ENCODE assay signal across 9 mouse cellular contexts in the genomic region with DNA sequence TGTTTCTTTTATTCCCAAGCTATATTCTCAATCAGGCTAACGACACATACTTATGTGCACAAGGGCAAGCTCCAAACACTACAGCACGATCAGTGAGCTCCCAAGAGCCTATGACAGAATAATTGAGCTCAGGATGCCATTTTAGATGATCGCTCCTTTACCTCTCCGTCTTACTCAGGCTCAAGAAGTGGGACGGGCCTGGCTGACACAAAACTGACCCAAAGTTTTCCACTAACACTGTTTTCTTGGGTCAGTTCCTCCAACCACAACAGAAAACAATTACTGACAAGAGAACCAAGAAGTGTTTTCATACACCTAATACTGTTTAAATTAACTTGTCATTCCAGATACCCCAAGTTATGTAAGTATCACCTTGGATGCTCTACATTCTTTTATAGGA. TPM values are rescaled to one million over a fixed set of nuclear protein-coding genes. Genes with fewer than 3 reads are reported as not detected.
DNase-seq lines count a peak whose midpoint lies in the region; ATAC-seq and TF ChIP-seq lines count a peak whose summit lies in the region.
"Had no signal": no experiment of that assay in that cellular context is flagged by ENCODE, and none has a peak within 500 bp of the region (broad histone marks: within the 10 kb centered on the region; RNA-seq: fewer than 3 reads in every experiment).

No protein-coding gene starts in this region.

- 67% methylated on average over 5 of the region's 5 CpGs for WGBS in heart, postnatal 0 days
- 76% methylated on average over 5 of the region's 5 CpGs for WGBS in forebrain, embryonic 15.5 days
- WGBS in liver, embryonic 15.5 days (ENCODE audit: insufficient replicate concordance): 84% methylated on average over 5 of the region's 5 CpGs
- WGBS in thymus, adult 2 months: 88% methylated on average over 5 of the region's 5 CpGs

- peak overlapping the region; percentile 82 for H3K4me3 ChIP-seq in heart, postnatal 0 days (ENCODE audit: low read depth, low read length)
- peak overlapping the region; percentile 66 for H3K4me3 ChIP-seq in bone marrow macrophage, adult 2 months (ENCODE audit: insufficient read depth, low read length)
- H3K4me3 ChIP-seq in forebrain, embryonic 15.5 days: no peak overlapping the region; the same call in 1 of the 2 replicates
- H3K4me3 ChIP-seq in liver, embryonic 15.5 days (replicated peaks): peak overlapping the region; percentile 94
- H3K4me3 ChIP-seq in thymus, adult 2 months (ENCODE audit: control insufficient read depth, insufficient read depth, low read length): no peak overlapping the region

- ATAC-seq in heart, postnatal 0 days (ENCODE audit: insufficient read depth, low read depth): no peak
- no peak for ATAC-seq in forebrain, embryonic 15.5 days (replicated peaks)
- no peak for ATAC-seq in liver, embryonic 15.5 days (ENCODE audit: insufficient read depth)

- TF ChIP-seq CTCF in heart, postnatal 0 days (IDR thresholded peaks at IDR 0.05; ENCODE audit: low read depth): no peak
- TF ChIP-seq CTCF in bone marrow macrophage, adult 2 months (IDR thresholded peaks at IDR 0.05; ENCODE audit: low read depth, low read length): no peak
- TF ChIP-seq CTCF in thymus, adult 2 months (IDR thresholded peaks at IDR 0.05; ENCODE audit: borderline replicate concordance, control insufficient read depth, extremely low read depth, insufficient read depth, low read length, poor library complexity): no peak

- H3K9me3 ChIP-seq in heart, postnatal 0 days (replicated peaks; ENCODE audit: control insufficient read depth, low read length): no peaks in the 10 kb centered on the region
- no peaks in the 10 kb centered on the region for H3K9me3 ChIP-seq in forebrain, embryonic 15.5 days
- no peaks in the 10 kb centered on the region for H3K9me3 ChIP-seq in liver, embryonic 15.5 days (replicated peaks)

- peak overlapping the region; percentile 85 for H3K4me2 ChIP-seq in heart, postnatal 0 days (ENCODE audit: low read depth, low read length)
- H3K4me2 ChIP-seq in forebrain, embryonic 15.5 days (replicated peaks): peak overlapping the region; percentile 67
- H3K4me2 ChIP-seq in liver, embryonic 15.5 days: peak overlapping the region; percentile 81

- H3K9ac ChIP-seq in heart, postnatal 0 days (replicated peaks; ENCODE audit: low read depth, low read length): no peak overlapping the region
- no peak overlapping the region for H3K9ac ChIP-seq in forebrain, embryonic 15.5 days (replicated peaks)
- H3K9ac ChIP-seq in liver, embryonic 15.5 days: no peak overlapping the region

- no peak overlapping the region for H3K27ac ChIP-seq in heart, postnatal 0 days (ENCODE audit: low read depth)
- no peak overlapping the region for H3K27ac ChIP-seq in bone marrow macrophage, adult 2 months (ENCODE audit: insufficient read depth, low read depth, low read length)
- H3K27ac ChIP-seq in forebrain, embryonic 15.5 days (replicated peaks): no peak overlapping the region
- H3K27ac ChIP-seq in liver, embryonic 15.5 days (replicated peaks): no peak overlapping the region
- no peak overlapping the region for H3K27ac ChIP-seq in thymus, adult 2 months (ENCODE audit: control insufficient read depth, insufficient read depth, low read length)

- no peaks in the 10 kb centered on the region for H3K27me3 ChIP-seq in heart, postnatal 0 days (ENCODE audit: control insufficient read depth, insufficient read depth, low read length)
- no peaks in the 10 kb centered on the region for H3K27me3 ChIP-seq in forebrain, embryonic 15.5 days
- H3K27me3 ChIP-seq in liver, embryonic 15.5 days: no peaks in the 10 kb centered on the region
- no peaks in the 10 kb centered on the region for H3K27me3 ChIP-seq in thymus, adult 2 months (ENCODE audit: control insufficient read depth, insufficient read depth, low read length)

- no peak for DNase-seq in heart, postnatal 0 days (ENCODE audit: low spot score)
- DNase-seq in heart, postnatal 4 days: no peak
- no peak for DNase-seq in adrenal gland, adult 8-10 months
- DNase-seq in thymus, adult 2 months: no peak
- DNase-seq in left cerebral cortex, adult 18-20 months (ENCODE audit: low spot score in 2 of 2): no peak
- DNase-seq: thymus, adult 18-20 months had no signal

- TF ChIP-seq POLR2A in bone marrow macrophage, adult 2 months (IDR thresholded peaks at IDR 0.05; ENCODE audit: borderline replicate concordance, low read depth, low read length): no peak
- no peak for TF ChIP-seq POLR2A in thymus, adult 2 months (IDR thresholded peaks at IDR 0.05; ENCODE audit: control insufficient read depth, extremely low read depth, insufficient read depth, low read length, poor library complexity)

- TF ChIP-seq EP300 in heart, postnatal 0 days (IDR thresholded peaks at IDR 0.05; ENCODE audit: low read depth): no peak

- H3K36me3 ChIP-seq in heart, postnatal 0 days (replicated peaks; ENCODE audit: control insufficient read depth, insufficient read depth, low read length): no peaks in the 10 kb centered on the region
- H3K36me3 ChIP-seq in forebrain, embryonic 15.5 days: no peaks in the 10 kb centered on the region
- no peaks in the 10 kb centered on the region; the same call in 1 of the 2 replicates for H3K36me3 ChIP-seq in liver, embryonic 15.5 days (replicated peaks)
- H3K36me3 ChIP-seq in thymus, adult 2 months (ENCODE audit: control insufficient read depth, insufficient read depth, low read length): no peaks in the 10 kb centered on the region

- peaks cover 25% of the 10 kb centered on the region for H3K4me1 ChIP-seq in heart, postnatal 0 days (ENCODE audit: control insufficient read depth, insufficient read depth)
- H3K4me1 ChIP-seq in bone marrow macrophage, adult 2 months (ENCODE audit: control insufficient read depth, insufficient read depth, low read length): peaks cover 22% of the 10 kb centered on the region
- H3K4me1 ChIP-seq in forebrain, embryonic 15.5 days: peaks cover 36% of the 10 kb centered on the region
- peaks cover 48% of the 10 kb centered on the region for H3K4me1 ChIP-seq in liver, embryonic 15.5 days (replicated peaks)
- H3K4me1 ChIP-seq in thymus, adult 2 months (replicated peaks; ENCODE audit: control insufficient read depth, insufficient read depth, low read length): peaks cover 6% of the 10 kb centered on the region

RNA-seq across cellular contexts. Expression of a gene that starts 2.8 kb away (rescaled TPM):
- 37.2 and 41.5 TPM in 2 replicates for total RNA-seq in heart, postnatal 0 days (2014; rRNA removed; ENCODE audit: low replicate concordance)
- polyA plus RNA-seq in heart, postnatal 0 days (2015; fragmentation: Nextera tagmentation; extraction: Ambion mirVana): 17.0 and 17.6 TPM in 2 replicates
- 10 to 100 TPM; 43.7 to 44.9 TPM for total RNA-seq in heart, postnatal 4 days (2021)
- 35.1 and 42.6 TPM in 2 replicates for polyA plus RNA-seq in bone marrow macrophage, adult 2 months (2012; ENCODE audit: insufficient read depth, insufficient read length, missing spikeins)
- polyA plus RNA-seq in forebrain, embryonic 15.5 days (2015; fragmentation: Nextera tagmentation; extraction: Ambion mirVana): 36.4 and 37.9 TPM in 2 replicates
- polyA plus RNA-seq in liver, embryonic 15.5 days (2015; fragmentation: Nextera tagmentation; extraction: Ambion mirVana): 15.6 TPM in 2 replicates
- 10 to 100 TPM; 31.8 to 37.0 (median 33.8) TPM for total RNA-seq in adrenal gland, adult 8-10 months (2022)
- polyA plus RNA-seq in thymus, adult 2 months (2012; rRNA removed): 16.3 and 17.4 TPM in 2 replicates
- 10 to 100 TPM; 67.3 to 71.7 TPM for total RNA-seq in left cerebral cortex, adult 18-20 months (2021)

RNA-seq across cellular contexts. Expression of a gene that starts 37.0 kb away (rescaled TPM):
- total RNA-seq in heart, postnatal 0 days (2014; rRNA removed; ENCODE audit: low replicate concordance): 123 and 142 TPM in 2 replicates
- 90.0 and 90.2 TPM in 2 replicates for polyA plus RNA-seq in heart, postnatal 0 days (2015; fragmentation: Nextera tagmentation; extraction: Ambion mirVana)
- total RNA-seq in heart, postnatal 4 days (2021): 100 to 1,000 TPM; 130 to 135 TPM
- polyA plus RNA-seq in bone marrow macrophage, adult 2 months (2012; ENCODE audit: insufficient read depth, insufficient read length, missing spikeins): 6.8 and 6.9 TPM in 2 replicates
- polyA plus RNA-seq in forebrain, embryonic 15.5 days (2015; fragmentation: Nextera tagmentation; extraction: Ambion mirVana): 27.7 and 30.6 TPM in 2 replicates
- polyA plus RNA-seq in liver, embryonic 15.5 days (2015; fragmentation: Nextera tagmentation; extraction: Ambion mirVana): 23.7 and 24.3 TPM in 2 replicates
- total RNA-seq in adrenal gland, adult 8-10 months (2022): 100 to 1,000 TPM in 1 of 4 experiments, 10 to 100 TPM in 3; 72.5 to 109 (median 90.2) TPM
- polyA plus RNA-seq in thymus, adult 2 months (2012; rRNA removed): 7.4 and 11.1 TPM in 2 replicates
- total RNA-seq in left cerebral cortex, adult 18-20 months (2021): 10 to 100 TPM; 26.8 to 31.4 TPM

Comparison
In these comparisons a context has a peak if more than half of its experiments do, and no peak if none do; other contexts are left out.
1. H3K4me3 ChIP-seq: peak in heart, postnatal 0 days (single experiment), bone marrow macrophage, adult 2 months (single experiment) and liver, embryonic 15.5 days (single experiment); none in forebrain, embryonic 15.5 days (single experiment) and thymus, adult 2 months (single experiment).
2. Peak in every context shown above with its lines, with median percentiles within 50 percentile points of each other: H3K4me2 ChIP-seq.